In the genomic region with DNA sequence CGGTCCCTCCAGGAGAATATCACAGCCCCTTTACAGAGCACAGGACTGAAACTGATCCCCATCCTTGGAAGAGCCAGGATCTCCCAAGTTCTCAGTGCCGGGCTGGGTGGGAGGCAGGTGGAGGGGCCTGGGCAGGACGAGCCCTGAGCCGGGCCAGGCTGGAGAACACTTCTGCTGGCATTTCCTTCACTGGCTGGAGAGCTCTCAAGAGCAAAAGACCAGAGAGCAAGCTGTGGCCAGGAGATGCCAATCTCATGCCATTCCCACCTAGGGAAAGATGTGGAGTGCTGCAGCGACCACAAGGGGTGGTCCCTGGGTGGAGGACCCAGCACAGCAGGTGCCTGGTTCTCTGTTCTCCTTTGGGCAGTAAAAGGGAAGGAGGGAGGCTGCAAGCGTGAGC, we compare ENCODE assay signal across 19 mouse cellular contexts. TPM values are rescaled to one million over a fixed set of nuclear protein-coding genes. Genes with fewer than 3 reads are reported as not detected.
DNase-seq lines count a peak whose midpoint lies in the region; ATAC-seq and TF ChIP-seq lines count a peak whose summit lies in the region.
"Had no signal": no experiment of that assay in that cellular context is flagged by ENCODE, and none has a peak within 500 bp of the region (broad histone marks: within the 10 kb centered on the region; RNA-seq: fewer than 3 reads in every experiment).

No protein-coding gene starts in this region.

- H3K9ac ChIP-seq in heart, embryonic 15.5 days = no peak overlapping the region
- 0 out of 2 replicates have a peak overlapping the region, but pooled peaks have one; percentile 17 for H3K9ac ChIP-seq in neural tube, embryonic 13.5 days
- no peak overlapping the region for H3K9ac ChIP-seq in neural tube, embryonic 15.5 days (replicated peaks)
- H3K9ac ChIP-seq in liver, postnatal 0 days (replicated peaks) = no peak overlapping the region
- peak overlapping the region; percentile 27; the same call in 1 of the 2 replicates for H3K9ac ChIP-seq in stomach, postnatal 0 days (ENCODE audit: low read length)

- WGBS in heart, embryonic 15.5 days = 68% methylated on average over 6 of the region's 6 CpGs
- WGBS in neural tube, embryonic 13.5 days = 76% methylated on average over 6 of the region's 6 CpGs
- 80% methylated on average over 6 of the region's 6 CpGs for WGBS in neural tube, embryonic 15.5 days
- WGBS in liver, postnatal 0 days (ENCODE audit: insufficient replicate concordance) = 71% methylated on average over 6 of the region's 6 CpGs
- 66% methylated on average over 6 of the region's 6 CpGs for WGBS in stomach, postnatal 0 days

- TF ChIP-seq CTCF in liver, postnatal 0 days (IDR thresholded peaks at IDR 0.05; ENCODE audit: low read depth) = no peak
- no peak for TF ChIP-seq CTCF in stomach, postnatal 0 days (IDR thresholded peaks at IDR 0.05; ENCODE audit: low read depth)

- no peaks in the 10 kb centered on the region for H3K9me3 ChIP-seq in heart, embryonic 15.5 days (replicated peaks)
- no peaks in the 10 kb centered on the region for H3K9me3 ChIP-seq in neural tube, embryonic 13.5 days
- H3K9me3 ChIP-seq in neural tube, embryonic 15.5 days (replicated peaks) = no peaks in the 10 kb centered on the region
- no peaks in the 10 kb centered on the region for H3K9me3 ChIP-seq in liver, postnatal 0 days (ENCODE audit: low read length)
- H3K9me3 ChIP-seq in stomach, postnatal 0 days (ENCODE audit: control insufficient read depth, low read length) = no peaks in the 10 kb centered on the region

- H3K27me3 ChIP-seq in heart, embryonic 15.5 days = no peaks in the 10 kb centered on the region
- no peaks in the 10 kb centered on the region for H3K27me3 ChIP-seq in neural tube, embryonic 13.5 days
- H3K27me3 ChIP-seq in neural tube, embryonic 15.5 days (replicated peaks) = no peaks in the 10 kb centered on the region
- no peaks in the 10 kb centered on the region for H3K27me3 ChIP-seq in liver, postnatal 0 days (ENCODE audit: insufficient read depth, low read length)
- H3K27me3 ChIP-seq in stomach, postnatal 0 days (ENCODE audit: control insufficient read depth, insufficient read depth, low read length) = no peaks in the 10 kb centered on the region
- H3K27me3 ChIP-seq: CH12.LX had no signal

- H3K4me3 ChIP-seq in heart, embryonic 15.5 days = no peak overlapping the region
- H3K4me3 ChIP-seq in neural tube, embryonic 13.5 days = no peak overlapping the region
- H3K4me3 ChIP-seq in neural tube, embryonic 15.5 days (replicated peaks) = no peak overlapping the region
- no peak overlapping the region for H3K4me3 ChIP-seq in liver, postnatal 0 days (ENCODE audit: low read depth, low read length)
- H3K4me3 ChIP-seq in stomach, postnatal 0 days (ENCODE audit: low read depth, low read length) = no peak overlapping the region

- DNase-seq in heart, postnatal 4 days = no peak
- no peak for DNase-seq in liver, postnatal 0 days
- DNase-seq in stomach, postnatal 0 days (ENCODE audit: low spot score) = no peak
- no peak for DNase-seq in layer of hippocampus, adult 9-11 months
- DNase-seq in right cerebral cortex, postnatal 10 days (ENCODE audit: low spot score in 2 of 2) = no peak
- DNase-seq: cerebellum, adult 11-12 months; kidney, postnatal 10 days; right cerebral cortex, adult 18-20 months had no signal

- H3K36me3 ChIP-seq in heart, embryonic 15.5 days = no peaks in the 10 kb centered on the region
- no peaks in the 10 kb centered on the region for H3K36me3 ChIP-seq in neural tube, embryonic 13.5 days
- H3K36me3 ChIP-seq in neural tube, embryonic 15.5 days = no peaks in the 10 kb centered on the region
- H3K36me3 ChIP-seq in liver, postnatal 0 days (replicated peaks; ENCODE audit: insufficient read depth, low read length) = peaks cover 3% of the 10 kb centered on the region; the same call in 1 of the 2 replicates
- no peaks in the 10 kb centered on the region for H3K36me3 ChIP-seq in stomach, postnatal 0 days (ENCODE audit: control insufficient read depth, insufficient read depth, low read length)

- H3K4me1 ChIP-seq in heart, embryonic 15.5 days (replicated peaks) = peaks cover 68% of the 10 kb centered on the region
- peaks cover 77% of the 10 kb centered on the region for H3K4me1 ChIP-seq in neural tube, embryonic 13.5 days (replicated peaks)
- peaks cover 55% of the 10 kb centered on the region for H3K4me1 ChIP-seq in neural tube, embryonic 15.5 days
- peaks cover 68% of the 10 kb centered on the region for H3K4me1 ChIP-seq in liver, postnatal 0 days (ENCODE audit: insufficient read depth)
- H3K4me1 ChIP-seq in stomach, postnatal 0 days (replicated peaks; ENCODE audit: control insufficient read depth, insufficient read depth) = peaks cover 22% of the 10 kb centered on the region

- TF ChIP-seq EP300 in liver, postnatal 0 days (IDR thresholded peaks at IDR 0.05; ENCODE audit: low read depth) = no peak
- no peak for TF ChIP-seq EP300 in stomach, postnatal 0 days (optimal IDR thresholded peaks at IDR 0.05)

- ATAC-seq in heart, embryonic 15.5 days (replicated peaks; ENCODE audit: insufficient number of reproducible peaks, insufficient read depth, low FRiP score, low read depth) = no peak
- ATAC-seq in neural tube, embryonic 13.5 days (ENCODE audit: low read depth) = no peak
- no peak for ATAC-seq in neural tube, embryonic 15.5 days (ENCODE audit: low FRiP score)
- ATAC-seq in liver, postnatal 0 days = no peak
- no peak for ATAC-seq in stomach, postnatal 0 days (ENCODE audit: low FRiP score, low TSS enrichment)

- peak overlapping the region; percentile 13; the same call in 1 of the 2 replicates for H3K27ac ChIP-seq in heart, embryonic 15.5 days
- no peak overlapping the region for H3K27ac ChIP-seq in neural tube, embryonic 13.5 days (replicated peaks)
- H3K27ac ChIP-seq in neural tube, embryonic 15.5 days (replicated peaks) = no peak overlapping the region
- peak overlapping the region; percentile 56; the same call in 1 of the 2 replicates for H3K27ac ChIP-seq in liver, postnatal 0 days (ENCODE audit: low read depth)
- H3K27ac ChIP-seq in stomach, postnatal 0 days (replicated peaks) = peak overlapping the region; percentile 82

- H3K4me2 ChIP-seq in heart, embryonic 15.5 days = no peak overlapping the region
- H3K4me2 ChIP-seq in neural tube, embryonic 13.5 days = no peak overlapping the region
- H3K4me2 ChIP-seq in neural tube, embryonic 15.5 days = no peak overlapping the region
- H3K4me2 ChIP-seq in liver, postnatal 0 days (ENCODE audit: low read depth, low read length) = peak overlapping the region; percentile 4; the same call in 1 of the 2 replicates
- no peak overlapping the region for H3K4me2 ChIP-seq in stomach, postnatal 0 days (replicated peaks; ENCODE audit: low read depth)

RNA-seq across cellular contexts. Expression of gene Samd4b, which starts 12.9 kb away (rescaled TPM):
- polyA plus RNA-seq in heart, embryonic 15.5 days (2015; fragmentation: Nextera tagmentation; extraction: Ambion mirVana) = 17.9 and 25.6 TPM in 2 replicates
- total RNA-seq in heart, postnatal 4 days (2021) = 10 to 100 TPM; 49.2 to 50.5 TPM
- 25.6 and 26.9 TPM in 2 replicates for polyA plus RNA-seq in neural tube, embryonic 13.5 days (2015; fragmentation: Nextera tagmentation; extraction: Ambion mirVana)
- 20.3 and 22.8 TPM in 2 replicates for polyA plus RNA-seq in neural tube, embryonic 15.5 days (2015; fragmentation: Nextera tagmentation; extraction: Ambion mirVana)
- polyA plus RNA-seq in liver, postnatal 0 days (2015; fragmentation: Nextera tagmentation; extraction: Ambion mirVana) = 3.5 and 4.3 TPM in 2 replicates
- polyA plus RNA-seq in stomach, postnatal 0 days (2015; fragmentation: Nextera tagmentation; extraction: Ambion mirVana) = 9.8 and 12.0 TPM in 2 replicates

RNA-seq across cellular contexts. Expression of gene Pak4, which starts 13.0 kb away (rescaled TPM):
- 23.3 and 32.3 TPM in 2 replicates for polyA plus RNA-seq in heart, embryonic 15.5 days (2015; fragmentation: Nextera tagmentation; extraction: Ambion mirVana)
- 10 to 100 TPM; 21.6 to 22.1 TPM for total RNA-seq in heart, postnatal 4 days (2021)
- polyA plus RNA-seq in neural tube, embryonic 13.5 days (2015; fragmentation: Nextera tagmentation; extraction: Ambion mirVana) = 20.1 and 20.2 TPM in 2 replicates
- 16.0 and 23.1 TPM in 2 replicates for polyA plus RNA-seq in neural tube, embryonic 15.5 days (2015; fragmentation: Nextera tagmentation; extraction: Ambion mirVana)
- 5.3 and 6.2 TPM in 2 replicates for polyA plus RNA-seq in liver, postnatal 0 days (2015; fragmentation: Nextera tagmentation; extraction: Ambion mirVana)
- polyA plus RNA-seq in stomach, postnatal 0 days (2015; fragmentation: Nextera tagmentation; extraction: Ambion mirVana) = 33.9 and 34.1 TPM in 2 replicates

RNA-seq across cellular contexts. Expression of gene Nccrp1, which starts 37.9 kb away (rescaled TPM):
- not detected in 2 replicates for polyA plus RNA-seq in heart, embryonic 15.5 days (2015; fragmentation: Nextera tagmentation; extraction: Ambion mirVana)
- not detected for total RNA-seq in heart, postnatal 4 days (2021)
- not detected in 2 replicates for polyA plus RNA-seq in neural tube, embryonic 13.5 days (2015; fragmentation: Nextera tagmentation; extraction: Ambion mirVana)
- polyA plus RNA-seq in neural tube, embryonic 15.5 days (2015; fragmentation: Nextera tagmentation; extraction: Ambion mirVana) = 0.31 and 0.36 TPM in 2 replicates
- not detected in 2 replicates for polyA plus RNA-seq in liver, postnatal 0 days (2015; fragmentation: Nextera tagmentation; extraction: Ambion mirVana)
- polyA plus RNA-seq in stomach, postnatal 0 days (2015; fragmentation: Nextera tagmentation; extraction: Ambion mirVana) = 20.1 and 27.2 TPM in 2 replicates
- total RNA-seq: adrenal gland, postnatal 4 days; CH12.LX; heart, postnatal 25 days; megakaryocyte-erythroid progenitor cell, adult 5-6 weeks had no signal

RNA-seq across cellular contexts. Expression of gene Sycn, which starts 44.3 kb away (rescaled TPM):
- not detected in 2 replicates for polyA plus RNA-seq in heart, embryonic 15.5 days (2015; fragmentation: Nextera tagmentation; extraction: Ambion mirVana)
- total RNA-seq in heart, postnatal 4 days (2021) = not detected
- polyA plus RNA-seq in neural tube, embryonic 13.5 days (2015; fragmentation: Nextera tagmentation; extraction: Ambion mirVana) = not detected in 2 replicates
- polyA plus RNA-seq in neural tube, embryonic 15.5 days (2015; fragmentation: Nextera tagmentation; extraction: Ambion mirVana) = 1.3 TPM in 1 of 2 replicates, not detected in the other
- polyA plus RNA-seq in liver, postnatal 0 days (2015; fragmentation: Nextera tagmentation; extraction: Ambion mirVana) = 1.3 and 7.7 TPM in 2 replicates
- 87.1 and 87.6 TPM in 2 replicates for polyA plus RNA-seq in stomach, postnatal 0 days (2015; fragmentation: Nextera tagmentation; extraction: Ambion mirVana)
- total RNA-seq: CH12.LX; heart, postnatal 25 days; left cerebral cortex, postnatal 14 days; megakaryocyte-erythroid progenitor cell, adult 5-6 weeks had no signal
- polyA plus RNA-seq: embryonic facial prominence, embryonic 14.5 days; frontal cortex, adult 2 months; neural tube, embryonic 11.5 days had no signal

RNA-seq across cellular contexts. Expression of gene Acp7, which starts 46.1 kb away (rescaled TPM):
- polyA plus RNA-seq in heart, embryonic 15.5 days (2015; fragmentation: Nextera tagmentation; extraction: Ambion mirVana) = not detected in 2 replicates
- not detected for total RNA-seq in heart, postnatal 4 days (2021)
- polyA plus RNA-seq in neural tube, embryonic 13.5 days (2015; fragmentation: Nextera tagmentation; extraction: Ambion mirVana) = not detected in 2 replicates
- 0.09 and 0.10 TPM in 2 replicates for polyA plus RNA-seq in neural tube, embryonic 15.5 days (2015; fragmentation: Nextera tagmentation; extraction: Ambion mirVana)
- not detected in 2 replicates for polyA plus RNA-seq in liver, postnatal 0 days (2015; fragmentation: Nextera tagmentation; extraction: Ambion mirVana)
- polyA plus RNA-seq in stomach, postnatal 0 days (2015; fragmentation: Nextera tagmentation; extraction: Ambion mirVana) = 10.9 and 12.4 TPM in 2 replicates
- total RNA-seq: adrenal gland, postnatal 4 days; CH12.LX; heart, postnatal 25 days; megakaryocyte-erythroid progenitor cell, adult 5-6 weeks had no signal
- polyA plus RNA-seq: neural tube, embryonic 11.5 days had no signal

Comparison
In these comparisons a context has a peak if more than half of its experiments do, and no peak if none do; other contexts are left out.
1. H3K9ac ChIP-seq: peak in neural tube, embryonic 13.5 days (single experiment) and stomach, postnatal 0 days (single experiment); none in heart, embryonic 15.5 days (single experiment), neural tube, embryonic 15.5 days (single experiment) and liver, postnatal 0 days (single experiment).
2. H3K27ac ChIP-seq: peak in heart, embryonic 15.5 days (single experiment), liver, postnatal 0 days (single experiment) and stomach, postnatal 0 days (single experiment); none in neural tube, embryonic 13.5 days (single experiment) and neural tube, embryonic 15.5 days (single experiment).
3. RNA of gene Nccrp1, which starts 37.9 kb away (polyA plus RNA-seq): 20.1 to 27.2 TPM in stomach, postnatal 0 days; 0.31 to 0.36 TPM in neural tube, embryonic 15.5 days, not detected in neural tube, embryonic 13.5 days, not detected in heart, embryonic 15.5 days and not detected in liver, postnatal 0 days; every median in the first group is over 10 times any median in the second.